Mouse (Mus musculus): ENCODE measurements around the gene Pcif1. TPM values are rescaled to one million over a fixed set of nuclear protein-coding genes. Genes with fewer than 3 reads are reported as not detected.

Gene Pcif1
- total RNA-seq, 2 experiments from 2014 or later, result 25.6 TPM

DNA sequence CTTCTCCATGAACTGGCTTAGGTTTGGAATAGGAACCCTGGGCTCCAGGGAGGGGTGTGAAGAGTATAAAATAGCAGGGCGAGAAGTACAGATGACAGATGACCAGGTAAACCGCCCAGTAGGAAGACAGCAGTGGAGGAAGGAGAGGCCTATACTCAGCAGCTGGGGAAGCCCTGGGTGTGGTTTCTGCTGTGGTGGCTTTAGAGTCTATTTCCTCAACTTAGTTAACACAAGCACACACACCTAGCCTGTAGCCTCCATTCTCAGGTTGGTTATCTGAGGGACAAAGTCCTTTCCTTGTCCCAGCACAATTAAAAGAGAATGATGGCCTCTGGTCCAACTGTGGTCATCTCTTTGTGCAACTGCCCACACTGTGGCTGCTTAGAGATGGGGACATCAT lies 10.9 kb downstream of the Pcif1 start:
- no peak for TF ChIP-seq CTCF (IDR thresholded peaks at IDR 0.05)
- no peak overlapping the region for H3K4me3 ChIP-seq
- H3K27ac ChIP-seq, result peak overlapping the region; percentile 85; the same call in 1 of the 2 replicates
- intact Hi-C loops (cut with DNase I), result no loop called here
- DNase-seq, result no peak

DNA sequence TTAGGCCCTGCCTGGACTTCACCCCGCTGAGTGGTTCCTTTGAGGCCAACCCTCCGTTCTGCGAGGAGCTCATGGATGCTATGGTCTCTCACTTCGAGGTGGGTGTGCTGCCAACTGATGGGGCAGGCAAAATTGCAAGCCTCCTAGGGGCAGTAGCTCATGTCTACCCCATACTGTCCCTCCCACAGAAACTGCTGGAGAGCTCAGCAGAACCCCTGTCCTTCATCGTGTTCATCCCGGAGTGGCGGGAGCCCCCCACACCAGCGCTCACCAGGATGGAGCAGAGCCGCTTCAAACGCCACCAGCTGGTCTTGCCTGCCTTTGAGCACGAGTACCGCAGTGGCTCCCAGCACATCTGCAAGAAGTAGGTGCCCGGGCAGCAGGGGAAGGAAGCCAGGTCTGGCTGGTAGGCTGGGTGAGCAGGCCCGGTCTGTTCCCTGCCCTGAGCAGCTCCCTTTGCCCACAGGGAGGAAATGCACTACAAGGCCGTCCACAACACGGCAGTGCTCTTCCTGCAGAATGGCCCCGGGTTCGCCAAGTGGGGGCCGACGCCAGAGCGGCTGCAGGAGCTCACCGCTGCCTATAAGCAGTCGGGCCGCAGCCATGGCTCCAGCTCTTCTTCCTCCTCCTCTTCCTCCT lies 11.4 kb downstream of the Pcif1 start:
- intact Hi-C loops (cut with DNase I), result no loop called here

DNA sequence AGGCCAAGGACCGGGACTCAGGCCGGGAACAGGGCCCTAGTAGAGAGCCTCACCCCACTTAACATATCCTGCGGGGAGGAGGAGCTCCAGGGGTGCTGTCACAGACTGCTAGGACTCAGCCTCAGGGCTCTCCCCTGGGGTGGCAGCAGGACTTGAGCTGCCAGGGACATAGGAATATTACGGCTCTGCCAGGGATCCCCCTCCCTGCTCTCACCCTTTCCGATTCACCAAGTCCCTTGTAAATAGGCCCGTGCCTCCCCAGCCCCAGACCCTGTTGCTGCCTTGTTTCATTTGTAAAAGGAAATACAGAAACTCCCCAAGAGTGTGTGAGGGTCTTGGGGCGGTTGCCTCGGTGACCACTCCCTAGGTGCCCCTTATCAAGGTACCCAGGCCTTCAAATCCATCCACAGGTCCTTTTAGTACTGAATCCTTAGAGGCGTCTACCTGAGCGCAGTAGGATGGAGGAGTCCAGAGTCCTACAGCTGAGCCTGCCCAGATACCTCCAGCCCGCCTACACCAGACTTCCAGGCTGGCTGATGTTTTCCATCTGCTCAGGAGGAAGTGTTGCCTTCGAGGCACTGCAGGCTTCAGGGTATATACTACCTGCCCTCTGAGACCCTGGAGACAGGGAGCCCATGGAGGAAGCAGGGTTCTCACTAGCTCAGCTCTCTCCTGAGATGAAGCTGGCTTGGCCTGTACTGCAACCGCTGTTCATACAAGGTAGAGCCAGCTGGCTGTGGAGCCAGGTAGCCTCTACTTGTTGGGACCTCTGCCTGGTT lies 12.1 kb downstream of the Pcif1 start:
- peak overlapping the region; percentile 85 for H3K27ac ChIP-seq
- peak; percentile 21 for DNase-seq
- no peak for TF ChIP-seq CTCF (IDR thresholded peaks at IDR 0.05)
- peak overlapping the region; percentile 15 for H3K4me3 ChIP-seq
- intact Hi-C loops (cut with DNase I), result no loop called here

More for the DNA sequence above, 11.4 kb downstream of the Pcif1 start:
- no peak for DNase-seq
- peak overlapping the region; percentile 85 for H3K27ac ChIP-seq
- no peak for TF ChIP-seq CTCF (IDR thresholded peaks at IDR 0.05)
- H3K4me3 ChIP-seq, result no peak overlapping the region

DNA sequence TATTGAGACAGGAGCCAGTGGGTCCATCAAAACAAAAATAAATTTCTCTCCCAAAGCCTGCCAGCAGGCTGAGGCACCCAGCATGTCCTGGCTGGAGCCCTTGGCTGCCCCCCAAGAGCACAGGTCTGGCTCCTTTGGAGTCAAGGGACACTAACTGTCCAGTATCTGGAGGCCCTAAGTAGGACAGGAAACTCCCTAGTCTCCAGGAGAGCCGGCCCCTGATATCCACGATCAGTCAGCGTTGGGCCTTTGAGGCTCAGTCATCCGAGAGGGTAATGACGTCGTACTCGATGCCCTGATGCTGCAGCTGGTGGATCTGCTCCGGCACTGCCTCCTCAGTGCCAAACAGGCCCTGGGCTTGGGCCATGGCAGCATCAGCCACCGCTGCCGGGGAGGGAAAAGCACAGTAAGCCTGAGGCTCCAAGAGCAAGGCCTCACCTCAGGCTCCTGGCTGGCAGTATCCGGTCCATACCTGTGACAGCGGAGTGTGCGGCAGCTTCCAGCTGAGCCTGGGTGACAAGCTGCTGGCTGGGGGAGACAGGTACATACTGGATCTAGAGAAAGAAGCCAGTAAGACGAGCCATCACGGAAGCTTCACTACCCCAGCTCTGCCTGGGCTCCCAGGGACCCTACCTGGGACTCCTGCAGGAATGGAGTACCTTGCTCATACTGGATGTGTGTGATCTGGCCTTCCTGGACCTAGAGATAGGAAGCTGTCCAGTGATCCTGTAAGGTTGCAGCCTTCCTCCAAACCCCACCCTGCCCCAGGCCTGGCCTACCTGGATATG lies 13.0 kb downstream of the Pcif1 start:
- peak overlapping the region; percentile 85 for H3K27ac ChIP-seq
- peak overlapping the region; percentile 38 for H3K4me3 ChIP-seq
- peak; percentile 90 for DNase-seq
- TF ChIP-seq CTCF (IDR thresholded peaks at IDR 0.05), result no peak
- intact Hi-C loops (cut with DNase I), result no loop called here

DNA sequence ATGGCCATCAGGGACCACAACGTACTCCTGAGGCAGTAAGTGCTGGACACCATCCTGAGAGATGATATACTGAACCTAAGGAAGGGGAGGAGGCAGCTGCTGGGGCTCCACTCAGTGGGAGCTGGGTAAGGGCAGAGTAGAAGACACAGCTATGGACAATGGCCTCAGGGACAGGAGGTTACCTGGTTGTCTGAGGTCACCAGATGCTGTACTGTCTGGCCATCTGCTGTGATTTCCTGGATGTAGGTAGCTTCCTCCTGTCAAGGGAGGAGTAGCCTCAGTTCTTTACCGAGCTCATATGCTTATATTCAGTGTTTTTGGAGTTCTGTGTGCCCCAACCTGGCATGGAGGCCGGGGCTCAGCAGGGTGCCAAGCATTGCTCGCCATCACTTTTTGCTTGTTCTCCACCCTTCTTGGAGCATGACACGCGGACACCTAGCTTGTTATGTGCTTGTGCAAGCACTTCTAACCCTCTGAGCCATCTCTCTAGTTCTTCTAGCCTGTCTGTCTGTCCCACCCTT lies 13.7 kb downstream of the Pcif1 start:
- H3K4me3 ChIP-seq, result peak overlapping the region; percentile 38
- DNase-seq, result no peak
- intact Hi-C loops (cut with DNase I), result no loop called here
- H3K27ac ChIP-seq, result peak overlapping the region; percentile 85
- TF ChIP-seq CTCF (IDR thresholded peaks at IDR 0.05), result no peak

DNA sequence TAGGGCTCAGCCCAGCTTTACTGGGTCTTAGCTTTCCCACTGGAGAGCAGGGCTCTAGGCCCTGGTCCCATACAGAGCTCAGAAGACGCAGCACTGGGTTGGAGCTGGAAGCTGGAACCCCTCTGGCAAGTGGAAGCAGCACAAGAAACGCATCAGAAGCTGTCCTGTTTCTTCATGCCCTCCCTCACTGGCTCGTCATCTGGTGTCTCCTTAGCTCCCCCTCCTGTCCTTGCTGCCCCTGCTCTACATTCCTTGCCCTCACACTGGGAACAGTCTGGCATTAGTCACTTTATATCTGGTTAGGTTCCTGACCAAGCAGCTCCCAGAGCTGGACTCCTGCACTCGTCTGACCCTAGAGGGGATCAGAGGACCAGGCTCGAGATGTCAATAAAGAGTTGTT lies 14.9 kb downstream of the Pcif1 start:
- peak; percentile 27 for DNase-seq
- Histone ChIP-seq H3K27ac (peak overlapping the region; percentile 85), H3K4me3 (no peak overlapping the region)
- TF ChIP-seq CTCF (IDR thresholded peaks at IDR 0.05), result no peak
- intact Hi-C loops (cut with DNase I), result no loop called here

DNA sequence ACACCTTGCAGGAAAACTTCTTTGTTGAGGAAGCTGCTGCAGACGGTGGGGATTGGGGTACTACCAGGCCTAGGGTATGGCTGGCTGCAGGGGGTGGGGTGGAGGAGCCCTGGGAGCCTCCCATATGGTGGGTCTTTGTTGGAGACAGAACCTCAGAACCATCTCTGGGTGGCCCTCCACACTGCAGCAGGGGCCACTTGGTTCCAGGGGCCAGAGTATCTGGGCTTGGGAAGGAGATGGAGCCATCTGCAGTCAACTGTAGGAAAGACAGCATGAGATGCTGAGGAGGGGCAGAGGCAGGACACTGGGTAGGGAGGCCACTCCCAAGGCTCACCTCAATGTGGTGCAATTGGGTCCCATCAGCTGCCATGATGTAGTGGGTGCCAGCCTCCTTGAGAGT lies 15.5 kb downstream of the Pcif1 start:
- Histone ChIP-seq H3K27ac (peak overlapping the region; percentile 48; the same call in 1 of the 2 replicates), H3K4me3 (no peak overlapping the region)
- TF ChIP-seq CTCF (IDR thresholded peaks at IDR 0.05), result peak; percentile 16; the same call in 1 of the 2 replicates
- DNase-seq, result peak; percentile 23
- intact Hi-C loops (cut with DNase I), result no loop called here

DNA sequence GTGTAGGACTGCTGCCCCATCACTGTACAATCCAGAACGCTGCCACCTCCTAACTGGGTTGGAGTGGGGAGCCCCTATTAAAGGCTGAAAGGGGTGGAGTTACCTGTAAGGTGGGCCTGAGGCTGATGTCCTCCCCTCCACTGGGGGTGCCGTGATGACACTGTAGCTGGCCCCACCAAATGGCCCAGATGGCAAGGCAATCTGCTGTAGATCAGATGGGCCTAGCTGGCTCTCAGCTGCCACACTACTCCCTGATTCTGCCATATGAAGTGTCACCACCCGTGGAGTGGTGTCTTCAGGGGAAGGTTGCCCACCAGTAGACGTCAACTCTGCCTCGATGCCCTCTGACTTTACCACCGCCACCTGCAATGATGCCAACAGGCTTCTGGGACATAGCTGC lies 16.8 kb downstream of the Pcif1 start:
- no peak for DNase-seq
- intact Hi-C loops (cut with DNase I), result no loop called here
- no peak overlapping the region for H3K27ac ChIP-seq
- no peak for TF ChIP-seq CTCF (IDR thresholded peaks at IDR 0.05)
- H3K4me3 ChIP-seq, result no peak overlapping the region

DNA sequence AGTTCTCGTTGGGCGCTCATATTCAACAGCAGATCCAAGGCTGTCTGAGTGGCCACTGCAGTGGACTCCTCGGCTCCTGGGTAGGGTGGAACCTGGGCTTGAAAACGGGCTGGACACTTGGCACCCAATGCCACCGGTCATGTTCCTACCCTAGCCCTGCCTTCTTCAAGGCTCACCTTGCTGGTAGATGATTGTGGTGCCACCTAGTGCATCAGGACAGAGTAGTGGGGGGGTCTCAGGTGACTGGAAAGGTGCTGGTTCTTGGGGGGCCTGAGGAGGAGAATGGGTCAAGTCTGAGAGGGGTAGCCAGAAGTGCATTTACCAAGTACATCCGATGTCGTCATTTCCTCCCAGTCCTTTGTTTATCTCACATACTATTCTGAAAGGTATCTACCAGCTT lies 18.9 kb downstream of the Pcif1 start:
- intact Hi-C loops (cut with DNase I), result no loop called here
- TF ChIP-seq CTCF (IDR thresholded peaks at IDR 0.05), result peak; percentile 39; the same call in 1 of the 2 replicates
- H3K4me3 ChIP-seq, result no peak overlapping the region
- no peak overlapping the region for H3K27ac ChIP-seq
- no peak for DNase-seq

DNA sequence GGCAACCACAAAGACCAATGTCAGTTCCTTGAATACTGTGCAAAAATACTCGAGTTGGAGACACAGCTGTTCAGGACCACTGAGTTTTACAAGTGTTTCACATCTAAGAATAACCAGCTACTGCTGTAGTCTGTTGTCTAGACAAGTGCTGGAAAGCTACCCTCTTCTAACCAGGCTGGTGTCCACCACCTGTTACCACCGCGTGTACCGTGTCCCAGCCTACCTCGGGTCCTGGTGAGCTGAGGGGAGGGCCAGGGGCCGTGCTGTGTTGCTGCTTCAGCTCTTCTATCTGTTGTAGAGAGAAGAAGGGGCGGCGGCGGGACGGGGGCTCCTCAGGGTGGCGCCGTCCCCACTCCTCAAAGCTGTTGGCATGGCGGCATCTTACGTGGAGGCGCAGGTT lies 19.9 kb downstream of the Pcif1 start:
- peak; percentile 17 for DNase-seq
- intact Hi-C loops (cut with DNase I), result no loop called here

DNA sequence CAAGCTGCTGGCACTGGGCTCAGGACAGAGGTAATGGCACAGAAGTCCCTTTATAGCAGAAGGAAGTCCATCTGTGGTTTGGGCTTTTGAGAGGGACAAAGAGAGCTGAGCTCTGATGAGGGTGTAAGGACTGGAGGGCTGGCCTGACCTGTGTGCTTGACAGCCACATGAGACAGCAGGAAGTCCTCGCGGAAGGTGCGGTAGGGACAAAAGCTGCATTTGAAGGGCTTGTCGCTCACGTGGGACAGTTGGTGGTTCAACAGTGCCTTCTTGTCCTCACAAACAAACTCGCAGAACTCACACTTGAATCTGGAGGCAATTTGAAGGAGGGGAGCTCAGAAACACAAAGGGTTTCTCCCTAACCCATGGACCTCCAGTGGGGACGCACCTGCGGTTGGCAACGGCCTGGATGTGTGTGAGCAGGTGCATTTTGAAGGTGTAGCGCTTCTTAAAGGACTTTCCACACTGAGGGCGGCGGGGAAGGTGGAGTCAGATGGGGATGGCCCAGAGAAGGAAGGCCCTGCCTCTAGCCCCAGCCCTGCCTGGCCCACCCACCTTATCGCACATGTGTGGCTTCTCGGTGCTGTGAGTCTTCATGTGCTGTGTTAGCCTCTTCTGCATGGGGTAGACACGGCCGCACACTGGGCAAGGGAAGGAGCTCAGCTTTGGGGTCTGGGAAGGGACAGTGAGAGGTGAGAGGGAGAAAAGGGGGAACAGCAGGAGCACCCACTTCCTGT lies 20.8 kb downstream of the Pcif1 start:
- intact Hi-C loops (cut with DNase I), result no loop called here
- H3K27ac ChIP-seq, result no peak overlapping the region
- TF ChIP-seq CTCF (IDR thresholded peaks at IDR 0.05), result no peak
- no peak overlapping the region for H3K4me3 ChIP-seq
- no peak for DNase-seq

More for the DNA sequence above, 19.9 kb downstream of the Pcif1 start:
- H3K27ac ChIP-seq, result no peak overlapping the region
- no peak overlapping the region for H3K4me3 ChIP-seq
- TF ChIP-seq CTCF (IDR thresholded peaks at IDR 0.05), result no peak

DNA sequence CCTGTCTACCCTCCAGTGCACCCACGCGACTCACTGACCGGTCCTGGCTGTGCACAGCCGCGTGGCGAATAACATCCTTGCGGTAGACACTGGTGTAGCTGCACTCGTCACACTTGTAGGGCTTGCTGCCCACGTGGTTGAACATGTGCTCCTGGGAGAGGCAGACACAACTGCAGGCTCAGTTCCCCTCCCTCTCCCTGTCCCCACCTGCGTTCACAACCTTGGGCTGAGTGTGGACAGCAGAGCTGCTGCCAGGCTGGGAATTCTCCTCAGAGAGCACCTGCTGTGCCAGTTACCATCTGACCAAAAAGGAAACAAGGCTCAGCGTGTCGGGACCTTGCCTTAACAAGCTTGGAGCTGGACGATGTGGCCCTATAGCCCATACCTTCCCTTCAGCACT lies 22.3 kb downstream of the Pcif1 start:
- Histone ChIP-seq H3K4me3 (no peak overlapping the region), H3K27ac (peak overlapping the region; percentile 72)
- intact Hi-C loops (cut with DNase I), result no loop called here
- peak; percentile 57 for DNase-seq
- no peak for TF ChIP-seq CTCF (IDR thresholded peaks at IDR 0.05)
